Mouse (Mus musculus): ENCODE measurements around the gene Zfp119b.

The Zfp119b gene

GRCm38 (mm10) chr17:55949400-55949799 is at the start of gene Zfp119b:
Gene Zfp119b, minus strand, starts transcription at chr17:55949500.
- DNase-seq (ENCODE audit: low spot score in 2 of 2), result no peak

GRCm38 (mm10) chr17:55996007-55996406 is 46.7 kb upstream of the Zfp119b start:
- no peak for DNase-seq (ENCODE audit: low spot score in 2 of 2)

GRCm38 (mm10) chr17:55990278-55990898 is 41.1 kb upstream of the Zfp119b start:
- DNase-seq (ENCODE audit: low spot score in 2 of 2), result no peak

GRCm38 (mm10) chr17:55986030-55986961 is 37.0 kb upstream of the Zfp119b start, which contains the start of gene Fsd1:
Gene Fsd1, plus strand, starts transcription at chr17:55986509.
- DNase-seq (ENCODE audit: low spot score in 2 of 2), result peak; percentile 80 to 81

GRCm38 (mm10) chr17:55977301-55977700 is 28.0 kb upstream of the Zfp119b start:
- no peak for DNase-seq (ENCODE audit: low spot score in 2 of 2)

- peak in 1 of 2 experiments; percentile 64 for DNase-seq (ENCODE audit: low spot score in 2 of 2)
These were observed 27.1 kb upstream of the Zfp119b start for GRCm38 (mm10) chr17:55976255-55976862.

- no peak for DNase-seq (ENCODE audit: low spot score in 2 of 2)
These were observed 22.2 kb upstream of the Zfp119b start for GRCm38 (mm10) chr17:55971453-55971852.

GRCm38 (mm10) chr17:55969966-55970891 is 20.9 kb upstream of the Zfp119b start, which contains the start of gene Shd:
Gene Shd, plus strand, starts transcription at chr17:55970467.
- DNase-seq (ENCODE audit: low spot score in 2 of 2), result no peak

- no peak for DNase-seq (ENCODE audit: low spot score in 2 of 2)
These were observed 20.3 kb upstream of the Zfp119b start for GRCm38 (mm10) chr17:55969560-55969959.

GRCm38 (mm10) chr17:55968210-55968609 is 18.9 kb upstream of the Zfp119b start:
- no peak for DNase-seq (ENCODE audit: low spot score in 2 of 2)

- no peak for DNase-seq (ENCODE audit: low spot score in 2 of 2)
These were observed 17.9 kb upstream of the Zfp119b start for GRCm38 (mm10) chr17:55967186-55967585.

- no peak for DNase-seq (ENCODE audit: low spot score in 2 of 2)
These were observed 15.7 kb upstream of the Zfp119b start for GRCm38 (mm10) chr17:55964996-55965395.

GRCm38 (mm10) chr17:55964496-55964895 is 15.2 kb upstream of the Zfp119b start:
- no peak for DNase-seq (ENCODE audit: low spot score in 2 of 2)

GRCm38 (mm10) chr17:55963171-55963570 is 13.9 kb upstream of the Zfp119b start:
- DNase-seq (ENCODE audit: low spot score in 2 of 2), result no peak

- no peak for DNase-seq (ENCODE audit: low spot score in 2 of 2)
These were observed 12.3 kb upstream of the Zfp119b start for GRCm38 (mm10) chr17:55961631-55962030.

- no peak for DNase-seq (ENCODE audit: low spot score in 2 of 2)
These were observed 11.5 kb upstream of the Zfp119b start for GRCm38 (mm10) chr17:55960791-55961190.

- no peak for DNase-seq (ENCODE audit: low spot score in 2 of 2)
These were observed 10.8 kb upstream of the Zfp119b start for GRCm38 (mm10) chr17:55959946-55960740.

GRCm38 (mm10) chr17:55958918-55959728 is 9.8 kb upstream of the Zfp119b start, which contains the start of gene Yju2:
Gene Yju2, plus strand, starts transcription at chr17:55959099.
- peak; percentile 91 to 94 for DNase-seq (ENCODE audit: low spot score in 2 of 2)

- DNase-seq (ENCODE audit: low spot score in 2 of 2), result no peak
These were observed 9.2 kb upstream of the Zfp119b start for GRCm38 (mm10) chr17:55958584-55958886.
